Comparison of ENCODE assay signal across 11 mouse cellular contexts in genomic region chr10:116773846-116774750, GRCm38 (mm10).
DNase-seq lines count a peak whose midpoint lies in the region; ATAC-seq and TF ChIP-seq lines count a peak whose summit lies in the region.
"Had no signal": no experiment of that assay in that cellular context is flagged by ENCODE, and none has a peak within 500 bp of the region (broad histone marks: within the 10 kb centered on the region; RNA-seq: fewer than 3 reads in every experiment).

No protein-coding gene starts in this region.

- H3K27me3 ChIP-seq in cerebellum, adult 2 months (ENCODE audit: control insufficient read depth, insufficient read depth, low read length), result no peaks in the 10 kb centered on the region
- H3K27me3 ChIP-seq in midbrain, postnatal 0 days (ENCODE audit: insufficient read depth, low read length), result no peaks in the 10 kb centered on the region
- H3K27me3 ChIP-seq in kidney, embryonic 16.5 days (ENCODE audit: insufficient read depth, low read length), result no peaks in the 10 kb centered on the region

- no peak overlapping the region for H3K9ac ChIP-seq in midbrain, postnatal 0 days (replicated peaks; ENCODE audit: low read length, poor library complexity, severe bottlenecking)
- H3K9ac ChIP-seq in kidney, embryonic 16.5 days (replicated peaks; ENCODE audit: low read length), result no peak overlapping the region
- H3K9ac ChIP-seq: liver, embryonic 14.5 days had no signal

- no peak for TF ChIP-seq CTCF in cerebellum, adult 2 months (IDR thresholded peaks at IDR 0.05; ENCODE audit: borderline replicate concordance, insufficient read depth, low read depth, low read length)
- TF ChIP-seq CTCF in midbrain, postnatal 0 days (IDR thresholded peaks at IDR 0.05), result no peak

- DNase-seq in kidney, postnatal 10 days, result peak; percentile 16
- no peak for DNase-seq in kidney, adult 18-20 months
- DNase-seq in cerebellum, adult 2 months, result peak; percentile 65 to 71
- DNase-seq in heart, adult 8-10 months (ENCODE audit: low spot score), result peak; percentile 60
- peak; percentile 67 for DNase-seq in midbrain, postnatal 0 days (ENCODE audit: low spot score)
- DNase-seq in spleen, postnatal 4 days (ENCODE audit: low spot score in 2 of 2), result no peak
- DNase-seq: layer of hippocampus, adult 9-11 months had no signal

- 17% methylated on average over 15 of the region's 15 CpGs for WGBS in cerebellum, adult 2 months
- 53% methylated on average over 15 of the region's 15 CpGs for WGBS in midbrain, postnatal 0 days
- 45% methylated on average over 15 of the region's 15 CpGs for WGBS in kidney, embryonic 16.5 days

- 0 out of 2 replicates have a peak, but pooled peaks have one; percentile 36 for ATAC-seq in midbrain, postnatal 0 days (ENCODE audit: low FRiP score)
- no peak for ATAC-seq in kidney, embryonic 16.5 days (ENCODE audit: low FRiP score, low TSS enrichment)

- no peaks in the 10 kb centered on the region for H3K36me3 ChIP-seq in midbrain, postnatal 0 days (ENCODE audit: insufficient read depth, low read length)
- no peaks in the 10 kb centered on the region for H3K36me3 ChIP-seq in kidney, embryonic 16.5 days (ENCODE audit: insufficient read depth, low read length)
- H3K36me3 ChIP-seq: G1E had no signal

- peaks cover 26% of the 10 kb centered on the region for H3K4me1 ChIP-seq in cerebellum, adult 2 months (ENCODE audit: control insufficient read depth, insufficient read depth, low read length)
- peaks cover 2% of the 10 kb centered on the region; the same call in 1 of the 2 replicates for H3K4me1 ChIP-seq in midbrain, postnatal 0 days (ENCODE audit: insufficient read depth, low read length)
- peaks cover 10% of the 10 kb centered on the region; the same call in 1 of the 2 replicates for H3K4me1 ChIP-seq in kidney, embryonic 16.5 days (ENCODE audit: insufficient read depth, low read length)

- H3K4me2 ChIP-seq in midbrain, postnatal 0 days (ENCODE audit: low read depth, low read length, poor library complexity, severe bottlenecking), result no peak overlapping the region
- no peak overlapping the region for H3K4me2 ChIP-seq in kidney, embryonic 16.5 days (replicated peaks; ENCODE audit: low read depth, low read length)

- no peaks in the 10 kb centered on the region for H3K9me3 ChIP-seq in midbrain, postnatal 0 days (ENCODE audit: low read length)
- H3K9me3 ChIP-seq in kidney, embryonic 16.5 days (ENCODE audit: low read length), result no peaks in the 10 kb centered on the region

- TF ChIP-seq POLR2A in cerebellum, adult 2 months (IDR thresholded peaks at IDR 0.05; ENCODE audit: borderline replicate concordance, insufficient read depth, low read length), result no peak

- H3K27ac ChIP-seq in cerebellum, adult 2 months (ENCODE audit: insufficient read depth, low read length), result peak overlapping the region; percentile 4
- H3K27ac ChIP-seq in midbrain, postnatal 0 days (ENCODE audit: low read depth, low read length), result no peak overlapping the region
- no peak overlapping the region for H3K27ac ChIP-seq in kidney, embryonic 16.5 days (ENCODE audit: low read length)
- H3K27ac ChIP-seq: liver, embryonic 14.5 days had no signal

- H3K4me3 ChIP-seq in cerebellum, adult 2 months (replicated peaks; ENCODE audit: insufficient read depth, low read depth, low read length), result no peak overlapping the region
- no peak overlapping the region for H3K4me3 ChIP-seq in midbrain, postnatal 0 days (ENCODE audit: low read depth, low read length)
- no peak overlapping the region for H3K4me3 ChIP-seq in kidney, embryonic 16.5 days (ENCODE audit: low read length)
- H3K4me3 ChIP-seq: erythroblast, embryonic 14.5 days had no signal

Comparison
In these comparisons a context has a peak if more than half of its experiments do, and no peak if none do; other contexts are left out.
1. DNase-seq: peak in kidney, postnatal 10 days (single experiment), cerebellum, adult 2 months (2 of 2), heart, adult 8-10 months (single experiment) and midbrain, postnatal 0 days (single experiment); none in kidney, adult 18-20 months (single experiment) and spleen, postnatal 4 days (0 of 2).